Mouse (Mus musculus): ENCODE data around the gene Tmem81. TPM values are rescaled to one million over a fixed set of nuclear protein-coding genes. Genes with fewer than 3 reads are reported as not detected.

Gene Tmem81
- polyA plus RNA-seq, 1 experiment = 1.3 TPM

DNA sequence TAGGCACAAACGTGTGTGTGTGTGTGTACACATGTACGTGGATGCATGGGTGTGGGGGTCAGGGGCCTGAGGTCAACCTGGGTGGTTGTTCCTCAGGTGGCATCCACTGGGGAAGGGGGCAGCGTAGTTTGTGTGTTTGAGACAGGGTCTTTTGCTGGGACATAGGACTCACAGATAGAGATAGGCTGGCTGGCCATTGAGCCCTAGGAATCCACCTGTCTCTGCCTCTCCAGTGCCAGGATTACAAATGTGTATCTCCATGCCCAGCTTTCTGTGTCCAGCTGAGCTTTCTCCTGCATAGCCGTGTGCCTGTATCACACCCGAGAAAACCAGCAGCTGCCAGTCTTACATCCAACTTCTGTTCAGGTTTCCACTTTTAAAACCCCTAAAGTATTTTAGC lies 3.7 kb downstream of the Tmem81 start:
- no peak overlapping the region for H3K4me3 ChIP-seq (ENCODE audit: insufficient read depth, poor library complexity, severe bottlenecking)
- peaks cover 33% of the 10 kb centered on the region for H3K36me3 ChIP-seq (ENCODE audit: control insufficient read depth, insufficient read depth)
- no peak overlapping the region for H3ac ChIP-seq (ENCODE audit: control insufficient read depth, insufficient read length, low read depth)
- H3K27me3 ChIP-seq (ENCODE audit: control insufficient read depth, insufficient read depth, insufficient read length) = peaks cover 12% of the 10 kb centered on the region
- no peaks in the 10 kb centered on the region for H3K79me3 ChIP-seq (ENCODE audit: low read depth)
- TF ChIP-seq MYOD1 (IDR thresholded peaks at IDR 0.05; ENCODE audit: control insufficient read depth, insufficient read length, low read depth) (no peak), USF1 (IDR thresholded peaks at IDR 0.05; ENCODE audit: low read depth) (no peak), CTCF (IDR thresholded peaks at IDR 0.05; ENCODE audit: control insufficient read depth, insufficient read depth, insufficient read length) (no peak), MAX (IDR thresholded peaks at IDR 0.05) (no peak), FOSL1 (IDR thresholded peaks at IDR 0.05; ENCODE audit: insufficient read depth, low read length, poor library complexity, severe bottlenecking) (no peak), MYOG (IDR thresholded peaks at IDR 0.05; ENCODE audit: control insufficient read depth, extremely low read depth, insufficient read length) (no peak), CEBPB (IDR thresholded peaks at IDR 0.05; ENCODE audit: low read depth) (no peak)
- H3K79me2 ChIP-seq (ENCODE audit: control insufficient read depth, insufficient read depth) = no peaks in the 10 kb centered on the region

DNA sequence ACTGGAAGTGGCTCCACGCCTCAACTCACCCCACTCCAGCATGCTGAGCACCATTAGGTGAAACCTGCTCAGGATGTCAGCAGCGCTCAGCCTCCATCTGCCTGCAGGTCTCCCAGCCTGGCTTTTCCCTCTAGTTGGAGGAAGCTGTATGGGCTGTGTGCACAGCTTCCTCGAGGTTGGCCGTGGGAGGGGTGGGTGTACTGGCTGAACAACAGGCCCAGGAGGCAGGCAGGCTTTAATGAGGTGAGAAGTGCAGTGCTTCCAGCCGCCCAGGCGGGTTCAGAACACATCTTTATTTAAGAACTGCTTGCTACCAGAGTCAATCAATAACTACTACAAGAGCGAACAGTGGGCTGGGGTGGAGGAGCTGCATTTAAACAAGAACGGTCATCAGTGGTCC lies 5.5 kb downstream of the Tmem81 start:
- Histone ChIP-seq H3K79me3 (ENCODE audit: low read depth) (no peaks in the 10 kb centered on the region), H3K79me2 (ENCODE audit: control insufficient read depth, insufficient read depth) (no peaks in the 10 kb centered on the region), H3K4me3 (ENCODE audit: insufficient read depth, poor library complexity, severe bottlenecking) (no peak overlapping the region), H3K27me3 (ENCODE audit: control insufficient read depth, insufficient read depth, insufficient read length) (peaks cover 25% of the 10 kb centered on the region), H3K36me3 (ENCODE audit: control insufficient read depth, insufficient read depth) (peaks cover 19% of the 10 kb centered on the region), H3ac (ENCODE audit: control insufficient read depth, insufficient read length, low read depth) (no peak overlapping the region)
- no peak for TF ChIP-seq MYOG (IDR thresholded peaks at IDR 0.05; ENCODE audit: control insufficient read depth, extremely low read depth, insufficient read length)
- no peak for TF ChIP-seq MAX (IDR thresholded peaks at IDR 0.05)
- TF ChIP-seq CEBPB (IDR thresholded peaks at IDR 0.05; ENCODE audit: low read depth) = no peak
- no peak for TF ChIP-seq MYOD1 (IDR thresholded peaks at IDR 0.05; ENCODE audit: control insufficient read depth, insufficient read length, low read depth)

DNA sequence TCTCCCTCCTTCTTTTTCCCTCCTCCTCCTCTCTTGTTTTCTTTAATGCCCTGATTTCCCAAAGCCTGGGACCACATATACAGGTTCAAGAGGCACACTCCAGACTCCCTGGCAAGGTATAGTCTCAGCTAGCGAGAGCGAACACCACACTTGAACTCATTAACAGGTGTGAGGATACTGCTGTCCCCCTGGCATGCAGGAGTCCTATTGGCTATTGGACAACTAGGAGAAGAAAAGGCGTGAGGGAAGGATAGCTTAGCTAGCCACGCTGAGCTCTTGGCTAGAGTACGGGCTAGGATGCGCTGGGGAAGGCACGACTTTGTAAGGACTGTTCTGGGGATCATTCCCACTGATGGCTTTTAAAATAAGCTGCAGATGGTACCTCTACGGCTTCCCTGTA lies 6.1 kb downstream of the Tmem81 start:
- H3K36me3 ChIP-seq (ENCODE audit: control insufficient read depth, insufficient read depth) = peaks cover 13% of the 10 kb centered on the region

DNA sequence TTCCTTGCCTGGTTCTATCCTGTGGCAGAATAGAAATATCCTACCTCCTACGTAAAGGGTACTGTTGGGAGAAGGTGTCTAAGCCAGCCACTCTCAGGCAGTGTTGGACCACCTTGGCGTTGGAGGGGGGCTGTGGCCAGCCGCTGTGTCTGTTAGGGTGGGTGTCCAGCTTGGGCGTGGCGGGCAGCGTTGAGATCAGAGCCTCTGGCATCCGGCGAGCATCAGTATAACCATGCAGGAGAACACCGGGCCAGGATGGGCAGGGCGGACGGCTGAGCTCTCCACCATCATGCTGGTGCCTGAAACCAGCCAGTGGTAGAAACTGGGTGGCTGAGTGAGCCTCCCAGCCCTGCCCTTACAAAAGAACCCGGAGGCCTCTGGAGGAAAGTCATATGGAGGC lies 9.3 kb downstream of the Tmem81 start:
- Histone ChIP-seq H3K36me3 (ENCODE audit: control insufficient read depth, insufficient read depth) (no peaks in the 10 kb centered on the region), H3ac (ENCODE audit: control insufficient read depth, insufficient read length, low read depth) (no peak overlapping the region), H3K79me2 (ENCODE audit: control insufficient read depth, insufficient read depth) (no peaks in the 10 kb centered on the region), H3K27me3 (ENCODE audit: control insufficient read depth, insufficient read depth, insufficient read length) (peaks cover 57% of the 10 kb centered on the region), H3K4me3 (ENCODE audit: insufficient read depth, poor library complexity, severe bottlenecking) (no peak overlapping the region), H3K79me3 (ENCODE audit: low read depth) (no peaks in the 10 kb centered on the region)
- TF ChIP-seq CTCF (IDR thresholded peaks at IDR 0.05; ENCODE audit: control insufficient read depth, insufficient read depth, insufficient read length) = no peak
- no peak for TF ChIP-seq MAX (IDR thresholded peaks at IDR 0.05)
- no peak for TF ChIP-seq CEBPB (IDR thresholded peaks at IDR 0.05; ENCODE audit: low read depth)
- no peak for TF ChIP-seq MYOG (IDR thresholded peaks at IDR 0.05; ENCODE audit: control insufficient read depth, extremely low read depth, insufficient read length)
- TF ChIP-seq USF1 (IDR thresholded peaks at IDR 0.05; ENCODE audit: low read depth) = no peak
- TF ChIP-seq MYOD1 (IDR thresholded peaks at IDR 0.05; ENCODE audit: control insufficient read depth, insufficient read length, low read depth) = no peak
- TF ChIP-seq FOSL1 (IDR thresholded peaks at IDR 0.05; ENCODE audit: insufficient read depth, low read length, poor library complexity, severe bottlenecking) = no peak

More for the DNA sequence above, 6.1 kb downstream of the Tmem81 start:
- H3K27me3 ChIP-seq (ENCODE audit: control insufficient read depth, insufficient read depth, insufficient read length) = peaks cover 31% of the 10 kb centered on the region
- TF ChIP-seq CTCF (IDR thresholded peaks at IDR 0.05; ENCODE audit: control insufficient read depth, insufficient read depth, insufficient read length) = no peak
- no peak for TF ChIP-seq CEBPB (IDR thresholded peaks at IDR 0.05; ENCODE audit: low read depth)
- no peak for TF ChIP-seq MYOG (IDR thresholded peaks at IDR 0.05; ENCODE audit: control insufficient read depth, extremely low read depth, insufficient read length)
- no peak for TF ChIP-seq USF1 (IDR thresholded peaks at IDR 0.05; ENCODE audit: low read depth)
- no peak for TF ChIP-seq MYOD1 (IDR thresholded peaks at IDR 0.05; ENCODE audit: control insufficient read depth, insufficient read length, low read depth)
- no peak for TF ChIP-seq FOSL1 (IDR thresholded peaks at IDR 0.05; ENCODE audit: insufficient read depth, low read length, poor library complexity, severe bottlenecking)
- no peak for TF ChIP-seq MAX (IDR thresholded peaks at IDR 0.05)
- no peaks in the 10 kb centered on the region for H3K79me3 ChIP-seq (ENCODE audit: low read depth)
- no peak overlapping the region for H3K4me3 ChIP-seq (ENCODE audit: insufficient read depth, poor library complexity, severe bottlenecking)
- no peak overlapping the region for H3ac ChIP-seq (ENCODE audit: control insufficient read depth, insufficient read length, low read depth)
- no peaks in the 10 kb centered on the region for H3K79me2 ChIP-seq (ENCODE audit: control insufficient read depth, insufficient read depth)

DNA sequence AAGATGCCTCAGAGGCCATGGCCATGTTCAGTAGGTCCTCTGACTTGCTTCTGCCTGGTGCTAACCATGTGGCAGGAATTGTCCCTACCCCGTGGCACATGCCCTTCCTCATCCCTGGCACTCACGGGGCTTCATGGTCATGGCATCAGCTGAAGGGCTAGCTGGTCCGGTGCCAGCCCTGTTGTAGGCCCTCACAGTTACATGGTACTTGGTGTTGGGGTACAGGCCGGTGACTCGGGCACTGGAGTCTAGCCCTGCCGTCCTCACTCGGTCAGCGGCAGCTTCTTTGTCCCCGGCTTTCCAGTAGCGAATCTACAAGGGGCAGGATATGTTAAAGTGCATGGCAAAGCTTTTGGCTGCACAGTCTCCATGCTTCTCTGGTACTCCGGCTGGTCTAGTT lies 10.7 kb downstream of the Tmem81 start:
- TF ChIP-seq FOSL1 (IDR thresholded peaks at IDR 0.05; ENCODE audit: insufficient read depth, low read length, poor library complexity, severe bottlenecking) = no peak
- no peak for TF ChIP-seq MYOD1 (IDR thresholded peaks at IDR 0.05; ENCODE audit: control insufficient read depth, insufficient read length, low read depth)
- TF ChIP-seq CEBPB (IDR thresholded peaks at IDR 0.05; ENCODE audit: low read depth) = no peak
- no peak for TF ChIP-seq USF1 (IDR thresholded peaks at IDR 0.05; ENCODE audit: low read depth)
- TF ChIP-seq MYOG (IDR thresholded peaks at IDR 0.05; ENCODE audit: control insufficient read depth, extremely low read depth, insufficient read length) = no peak
- no peak for TF ChIP-seq MAX (IDR thresholded peaks at IDR 0.05)
- no peak for TF ChIP-seq CTCF (IDR thresholded peaks at IDR 0.05; ENCODE audit: control insufficient read depth, insufficient read depth, insufficient read length)
- no peaks in the 10 kb centered on the region for H3K79me3 ChIP-seq (ENCODE audit: low read depth)
- peaks cover 63% of the 10 kb centered on the region for H3K27me3 ChIP-seq (ENCODE audit: control insufficient read depth, insufficient read depth, insufficient read length)
- no peak overlapping the region for H3K4me3 ChIP-seq (ENCODE audit: insufficient read depth, poor library complexity, severe bottlenecking)
- H3ac ChIP-seq (ENCODE audit: control insufficient read depth, insufficient read length, low read depth) = no peak overlapping the region
- no peaks in the 10 kb centered on the region for H3K79me2 ChIP-seq (ENCODE audit: control insufficient read depth, insufficient read depth)
- H3K36me3 ChIP-seq (ENCODE audit: control insufficient read depth, insufficient read depth) = no peaks in the 10 kb centered on the region

DNA sequence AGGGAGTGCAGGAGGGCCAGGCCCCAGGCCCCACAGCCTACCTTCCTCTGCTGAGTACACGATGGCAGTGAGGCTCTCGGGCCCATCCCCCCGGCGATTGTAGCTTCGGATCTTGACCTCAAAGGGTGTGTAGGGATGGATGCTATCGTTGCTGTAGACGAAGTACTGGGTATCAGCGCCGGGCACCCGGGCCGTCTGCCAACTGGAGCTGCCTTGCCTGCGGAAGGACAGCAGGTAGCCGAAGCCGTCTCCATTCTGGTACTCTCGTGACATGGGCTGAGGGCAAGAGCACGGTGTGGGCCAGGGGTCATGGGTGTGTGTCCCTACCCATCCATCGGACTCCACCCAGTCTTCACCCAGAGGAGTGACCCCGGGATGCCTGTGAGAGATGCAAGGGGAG lies 12.6 kb downstream of the Tmem81 start:
- TF ChIP-seq MYOG (IDR thresholded peaks at IDR 0.05; ENCODE audit: control insufficient read depth, extremely low read depth, insufficient read length) (no peak), MAX (IDR thresholded peaks at IDR 0.05) (no peak), USF1 (IDR thresholded peaks at IDR 0.05; ENCODE audit: low read depth) (no peak), CTCF (IDR thresholded peaks at IDR 0.05; ENCODE audit: control insufficient read depth, insufficient read depth, insufficient read length) (no peak), FOSL1 (IDR thresholded peaks at IDR 0.05; ENCODE audit: insufficient read depth, low read length, poor library complexity, severe bottlenecking) (no peak), MYOD1 (IDR thresholded peaks at IDR 0.05; ENCODE audit: control insufficient read depth, insufficient read length, low read depth) (no peak), CEBPB (IDR thresholded peaks at IDR 0.05; ENCODE audit: low read depth) (no peak)
- H3K79me2 ChIP-seq (ENCODE audit: control insufficient read depth, insufficient read depth) = no peaks in the 10 kb centered on the region
- no peak overlapping the region for H3ac ChIP-seq (ENCODE audit: control insufficient read depth, insufficient read length, low read depth)
- H3K79me3 ChIP-seq (ENCODE audit: low read depth) = no peaks in the 10 kb centered on the region
- no peak overlapping the region for H3K4me3 ChIP-seq (ENCODE audit: insufficient read depth, poor library complexity, severe bottlenecking)
- H3K27me3 ChIP-seq (ENCODE audit: control insufficient read depth, insufficient read depth, insufficient read length) = peaks cover 77% of the 10 kb centered on the region
- no peaks in the 10 kb centered on the region for H3K36me3 ChIP-seq (ENCODE audit: control insufficient read depth, insufficient read depth)
